34 mouse cellular contexts compared by ENCODE assay signal in the genomic region with DNA sequence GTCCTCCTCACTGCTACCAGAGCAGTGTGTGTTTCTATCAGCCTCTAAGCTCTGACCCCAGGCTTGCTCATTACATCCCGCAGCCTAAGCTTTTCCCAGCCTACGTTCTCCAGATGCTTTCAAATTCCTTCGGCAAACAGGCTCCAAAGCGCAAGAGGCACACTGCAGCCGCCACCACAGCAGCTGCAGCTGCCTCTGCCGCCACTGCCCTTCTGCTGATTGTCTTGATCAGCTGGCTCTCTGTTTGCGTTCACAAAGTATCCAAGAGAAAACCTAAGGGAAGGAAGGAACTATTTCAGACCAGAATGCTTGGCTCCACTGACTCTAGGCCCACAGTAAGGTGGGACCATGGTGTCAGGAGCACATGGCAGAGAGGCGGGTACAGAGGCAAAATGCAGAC. TPM values are rescaled to one million over a fixed set of nuclear protein-coding genes. Genes with fewer than 3 reads are reported as not detected.
DNase-seq lines count a peak whose midpoint lies in the region; ATAC-seq and TF ChIP-seq lines count a peak whose summit lies in the region.
"Had no signal": no experiment of that assay in that cellular context is flagged by ENCODE, and none has a peak within 500 bp of the region (broad histone marks: within the 10 kb centered on the region; RNA-seq: fewer than 3 reads in every experiment).

No protein-coding gene starts in this region.

- no peaks in the 10 kb centered on the region for H3K36me3 ChIP-seq in embryonic facial prominence, embryonic 14.5 days (ENCODE audit: control insufficient read depth, insufficient read depth, low read length)
- no peaks in the 10 kb centered on the region for H3K36me3 ChIP-seq in embryonic facial prominence, embryonic 10.5 days (replicated peaks)
- no peaks in the 10 kb centered on the region for H3K36me3 ChIP-seq in lung, embryonic 14.5 days (ENCODE audit: insufficient read depth)
- no peaks in the 10 kb centered on the region for H3K36me3 ChIP-seq in midbrain, postnatal 0 days (ENCODE audit: insufficient read depth, low read length)
- no peaks in the 10 kb centered on the region for H3K36me3 ChIP-seq in midbrain, embryonic 13.5 days
- H3K36me3 ChIP-seq: embryonic facial prominence, embryonic 15.5 days; G1E had no signal

- no peak overlapping the region for H3K4me3 ChIP-seq in embryonic facial prominence, embryonic 14.5 days (ENCODE audit: low read depth, low read length)
- no peak overlapping the region for H3K4me3 ChIP-seq in embryonic facial prominence, embryonic 10.5 days
- no peak overlapping the region for H3K4me3 ChIP-seq in lung, embryonic 14.5 days (ENCODE audit: low read depth, low read length)
- H3K4me3 ChIP-seq in midbrain, postnatal 0 days (ENCODE audit: low read depth, low read length): no peak overlapping the region
- H3K4me3 ChIP-seq in midbrain, embryonic 13.5 days (replicated peaks): no peak overlapping the region
- H3K4me3 ChIP-seq: embryonic facial prominence, embryonic 15.5 days; gastrocnemius, adult 2 months had no signal

- H3K4me1 ChIP-seq in embryonic facial prominence, embryonic 14.5 days (ENCODE audit: control insufficient read depth, insufficient read depth, low read length): no peaks in the 10 kb centered on the region
- no peaks in the 10 kb centered on the region for H3K4me1 ChIP-seq in embryonic facial prominence, embryonic 10.5 days
- H3K4me1 ChIP-seq in lung, embryonic 14.5 days (ENCODE audit: insufficient read depth): no peaks in the 10 kb centered on the region
- H3K4me1 ChIP-seq in midbrain, postnatal 0 days (ENCODE audit: insufficient read depth, low read length): no peaks in the 10 kb centered on the region
- H3K4me1 ChIP-seq in midbrain, embryonic 13.5 days (replicated peaks): no peaks in the 10 kb centered on the region
- H3K4me1 ChIP-seq: embryonic facial prominence, embryonic 15.5 days had no signal

- peaks cover 3% of the 10 kb centered on the region; the same call in 1 of the 2 replicates for H3K9me3 ChIP-seq in embryonic facial prominence, embryonic 14.5 days (ENCODE audit: control insufficient read depth, low read length)
- H3K9me3 ChIP-seq in embryonic facial prominence, embryonic 10.5 days: no peaks in the 10 kb centered on the region
- H3K9me3 ChIP-seq in lung, embryonic 14.5 days (ENCODE audit: low read depth, low read length): no peaks in the 10 kb centered on the region
- no peaks in the 10 kb centered on the region for H3K9me3 ChIP-seq in midbrain, postnatal 0 days (ENCODE audit: low read length)
- H3K9me3 ChIP-seq in midbrain, embryonic 13.5 days: no peaks in the 10 kb centered on the region
- H3K9me3 ChIP-seq: embryonic facial prominence, embryonic 15.5 days; G1E had no signal

- no peak overlapping the region for H3K9ac ChIP-seq in embryonic facial prominence, embryonic 14.5 days (ENCODE audit: low read depth, low read length)
- no peak overlapping the region for H3K9ac ChIP-seq in lung, embryonic 14.5 days
- no peak overlapping the region for H3K9ac ChIP-seq in midbrain, postnatal 0 days (replicated peaks; ENCODE audit: low read length, poor library complexity, severe bottlenecking)
- H3K9ac ChIP-seq in midbrain, embryonic 13.5 days (replicated peaks): no peak overlapping the region
- H3K9ac ChIP-seq: embryonic facial prominence, embryonic 15.5 days; forebrain, postnatal 0 days; hindbrain, embryonic 14.5 days had no signal

- TF ChIP-seq CTCF in lung, embryonic 14.5 days (IDR thresholded peaks at IDR 0.05; ENCODE audit: low read depth): no peak
- TF ChIP-seq CTCF in midbrain, postnatal 0 days (IDR thresholded peaks at IDR 0.05): no peak

- no peak for ATAC-seq in embryonic facial prominence, embryonic 14.5 days (ENCODE audit: low read depth)
- ATAC-seq in lung, embryonic 14.5 days (ENCODE audit: insufficient read depth): no peak
- ATAC-seq in midbrain, postnatal 0 days (ENCODE audit: low FRiP score): no peak
- ATAC-seq in midbrain, embryonic 13.5 days: no peak
- ATAC-seq: CD4-positive, CD25-positive, alpha-beta regulatory T cell, adult 4 months; forebrain, embryonic 14.5 days; forebrain, postnatal 0 days; Patski had no signal

- no peak overlapping the region for H3K4me2 ChIP-seq in embryonic facial prominence, embryonic 14.5 days (ENCODE audit: low read depth, low read length)
- no peak overlapping the region for H3K4me2 ChIP-seq in lung, embryonic 14.5 days
- H3K4me2 ChIP-seq in midbrain, postnatal 0 days (ENCODE audit: low read depth, low read length, poor library complexity, severe bottlenecking): no peak overlapping the region
- no peak overlapping the region for H3K4me2 ChIP-seq in midbrain, embryonic 13.5 days (replicated peaks)
- H3K4me2 ChIP-seq: embryonic facial prominence, embryonic 15.5 days; heart, embryonic 11.5 days; hindbrain, embryonic 14.5 days had no signal

- DNase-seq in embryonic facial prominence, embryonic 14.5 days (ENCODE audit: low spot score): peak; percentile 19
- DNase-seq in embryonic facial prominence, embryonic 10.5 days (ENCODE audit: low spot score): no peak
- peak; percentile 17 for DNase-seq in lung, embryonic 14.5 days
- DNase-seq in lung, adult 18-20 months: no peak
- DNase-seq in ZHBTc4 (ENCODE audit: low read depth, low spot score): peak; percentile 29
- DNase-seq in layer of hippocampus, adult 9-10 months (ENCODE audit: low spot score): no peak
- no peak for DNase-seq in midbrain, postnatal 0 days (ENCODE audit: low spot score)
- DNase-seq: adrenal gland, adult 8-10 months; adrenal gland, postnatal 25 days; B cell, adult 2 months; cerebellum, adult 11-12 months; cerebellum, adult 8-10 months; cerebellum, postnatal 10 days; cerebellum, postnatal 36 days; embryo, embryonic 11 days; forebrain, postnatal 0 days; gastrocnemius, adult 2 months; gastrocnemius, postnatal 14 days had no signal

- no peaks in the 10 kb centered on the region for H3K27me3 ChIP-seq in embryonic facial prominence, embryonic 14.5 days (replicated peaks; ENCODE audit: control insufficient read depth, insufficient read depth, low read length)
- no peaks in the 10 kb centered on the region for H3K27me3 ChIP-seq in embryonic facial prominence, embryonic 10.5 days (replicated peaks; ENCODE audit: low read depth, poor library complexity, severe bottlenecking)
- no peaks in the 10 kb centered on the region for H3K27me3 ChIP-seq in lung, embryonic 14.5 days (ENCODE audit: insufficient read depth, low read length)
- no peaks in the 10 kb centered on the region for H3K27me3 ChIP-seq in midbrain, postnatal 0 days (ENCODE audit: insufficient read depth, low read length)
- H3K27me3 ChIP-seq in midbrain, embryonic 13.5 days: no peaks in the 10 kb centered on the region
- H3K27me3 ChIP-seq: embryonic facial prominence, embryonic 15.5 days had no signal

- H3K27ac ChIP-seq in embryonic facial prominence, embryonic 14.5 days (replicated peaks; ENCODE audit: low read depth, low read length): no peak overlapping the region
- no peak overlapping the region for H3K27ac ChIP-seq in embryonic facial prominence, embryonic 10.5 days (replicated peaks)
- H3K27ac ChIP-seq in lung, embryonic 14.5 days (ENCODE audit: low read depth): no peak overlapping the region
- H3K27ac ChIP-seq in midbrain, postnatal 0 days (ENCODE audit: low read depth, low read length): no peak overlapping the region
- no peak overlapping the region for H3K27ac ChIP-seq in midbrain, embryonic 13.5 days
- H3K27ac ChIP-seq: embryonic facial prominence, embryonic 15.5 days; gastrocnemius, adult 2 months; hindbrain, embryonic 14.5 days had no signal

- 60% methylated on average over 8 of the region's 8 CpGs for WGBS in embryonic facial prominence, embryonic 14.5 days
- 69% methylated on average over 8 of the region's 8 CpGs for WGBS in embryonic facial prominence, embryonic 10.5 days
- 42% methylated on average over 8 of the region's 8 CpGs for WGBS in lung, embryonic 14.5 days
- WGBS in midbrain, postnatal 0 days: 75% methylated on average over 8 of the region's 8 CpGs
- 72% methylated on average over 8 of the region's 8 CpGs for WGBS in midbrain, embryonic 13.5 days

RNA-seq across cellular contexts. Expression of a gene that starts 14.6 kb away (rescaled TPM):
- 0.32 TPM in 1 of 2 replicates, not detected in the other for polyA plus RNA-seq in embryonic facial prominence, embryonic 14.5 days (2014; fragmentation: Nextera tagmentation; extraction: Ambion mirVana)
- not detected in 2 replicates for polyA plus RNA-seq in embryonic facial prominence, embryonic 10.5 days (2016; fragmentation: Nextera tagmentation; extraction: Ambion mirVana)
- 0.47 and 0.78 TPM in 2 replicates for polyA plus RNA-seq in lung, embryonic 14.5 days (2014; fragmentation: Nextera tagmentation; extraction: Ambion mirVana)
- not detected in 2 replicates for total RNA-seq in midbrain, postnatal 0 days (2014; rRNA removed)
- polyA plus RNA-seq in midbrain, postnatal 0 days (2015; fragmentation: Nextera tagmentation; extraction: Ambion mirVana): not detected in 2 replicates
- not detected in 2 replicates for polyA plus RNA-seq in midbrain, embryonic 13.5 days (2015; fragmentation: Nextera tagmentation; extraction: Ambion mirVana)
- total RNA-seq: forebrain, postnatal 0 days; G1E; gastrocnemius, postnatal 14 days; heart, postnatal 25 days had no signal
- polyA plus RNA-seq: brain, embryonic 14.5 days; CD4-positive, CD25-positive, alpha-beta regulatory T cell, adult 4 months; embryonic facial prominence, embryonic 11.5 days; forebrain, embryonic 11.5 days; forebrain, embryonic 14.5 days; forebrain, postnatal 0 days; G1E; heart, embryonic 14.5 days; heart, postnatal 0 days; hindbrain, embryonic 14.5 days; Patski had no signal

RNA-seq across cellular contexts. Expression of a gene that starts 23.0 kb away (rescaled TPM):
- 0.79 and 2.1 TPM in 2 replicates for polyA plus RNA-seq in embryonic facial prominence, embryonic 14.5 days (2014; fragmentation: Nextera tagmentation; extraction: Ambion mirVana)
- 0.14 TPM in 1 of 2 replicates, not detected in the other for polyA plus RNA-seq in embryonic facial prominence, embryonic 10.5 days (2016; fragmentation: Nextera tagmentation; extraction: Ambion mirVana)
- polyA plus RNA-seq in lung, embryonic 14.5 days (2014; fragmentation: Nextera tagmentation; extraction: Ambion mirVana): 5.9 and 6.4 TPM in 2 replicates
- total RNA-seq in midbrain, postnatal 0 days (2014; rRNA removed): 0.11 and 0.85 TPM in 2 replicates
- polyA plus RNA-seq in midbrain, postnatal 0 days (2015; fragmentation: Nextera tagmentation; extraction: Ambion mirVana): 0.26 and 0.60 TPM in 2 replicates
- polyA plus RNA-seq in midbrain, embryonic 13.5 days (2015; fragmentation: Nextera tagmentation; extraction: Ambion mirVana): 0.39 and 0.66 TPM in 2 replicates
- total RNA-seq: G1E had no signal
- polyA plus RNA-seq: CD4-positive, CD25-positive, alpha-beta regulatory T cell, adult 4 months; embryonic facial prominence, embryonic 11.5 days; forebrain, embryonic 11.5 days; G1E; heart, postnatal 0 days; Patski had no signal

RNA-seq across cellular contexts. Expression of a gene that starts 48.9 kb away (rescaled TPM):
- polyA plus RNA-seq in embryonic facial prominence, embryonic 14.5 days (2014; fragmentation: Nextera tagmentation; extraction: Ambion mirVana): 1.5 and 2.3 TPM in 2 replicates
- polyA plus RNA-seq in embryonic facial prominence, embryonic 10.5 days (2016; fragmentation: Nextera tagmentation; extraction: Ambion mirVana): 0.26 TPM in 1 of 2 replicates, not detected in the other
- polyA plus RNA-seq in lung, embryonic 14.5 days (2014; fragmentation: Nextera tagmentation; extraction: Ambion mirVana): 0.18 and 1.1 TPM in 2 replicates
- total RNA-seq in midbrain, postnatal 0 days (2014; rRNA removed): 0.42 and 0.44 TPM in 2 replicates
- 0.57 and 1.3 TPM in 2 replicates for polyA plus RNA-seq in midbrain, postnatal 0 days (2015; fragmentation: Nextera tagmentation; extraction: Ambion mirVana)
- polyA plus RNA-seq in midbrain, embryonic 13.5 days (2015; fragmentation: Nextera tagmentation; extraction: Ambion mirVana): 0.59 TPM in 2 replicates
- polyA plus RNA-seq: CD4-positive, CD25-positive, alpha-beta regulatory T cell, adult 4 months; heart, embryonic 11.5 days; Patski had no signal

RNA-seq across cellular contexts. Expression of a gene that starts 53.2 kb away (rescaled TPM):
- 2.0 and 2.2 TPM in 2 replicates for polyA plus RNA-seq in embryonic facial prominence, embryonic 14.5 days (2014; fragmentation: Nextera tagmentation; extraction: Ambion mirVana)
- polyA plus RNA-seq in embryonic facial prominence, embryonic 10.5 days (2016; fragmentation: Nextera tagmentation; extraction: Ambion mirVana): 0.55 and 0.70 TPM in 2 replicates
- not detected in 2 replicates for polyA plus RNA-seq in lung, embryonic 14.5 days (2014; fragmentation: Nextera tagmentation; extraction: Ambion mirVana)
- total RNA-seq in midbrain, postnatal 0 days (2014; rRNA removed): 1.2 and 7.2 TPM in 2 replicates
- 4.1 and 4.5 TPM in 2 replicates for polyA plus RNA-seq in midbrain, postnatal 0 days (2015; fragmentation: Nextera tagmentation; extraction: Ambion mirVana)
- 0.97 and 1.1 TPM in 2 replicates for polyA plus RNA-seq in midbrain, embryonic 13.5 days (2015; fragmentation: Nextera tagmentation; extraction: Ambion mirVana)
- total RNA-seq: G1E; gastrocnemius, adult 2 months; gastrocnemius, postnatal 14 days; heart, adult 8-10 months; heart, postnatal 25 days; hematopoietic stem cell, adult 5-6 weeks had no signal
- polyA plus RNA-seq: CD4-positive, CD25-positive, alpha-beta regulatory T cell, adult 4 months; G1E; heart, embryonic 14.5 days; heart, postnatal 0 days; Patski had no signal

Comparison
In these comparisons a context has a peak if more than half of its experiments do, and no peak if none do; other contexts are left out.
1. DNase-seq: peak in embryonic facial prominence, embryonic 14.5 days (single experiment), lung, embryonic 14.5 days (single experiment) and ZHBTc4 (single experiment); none in embryonic facial prominence, embryonic 10.5 days (single experiment), lung, adult 18-20 months (0 of 2), layer of hippocampus, adult 9-10 months (single experiment) and midbrain, postnatal 0 days (single experiment).